In the genomic region with DNA sequence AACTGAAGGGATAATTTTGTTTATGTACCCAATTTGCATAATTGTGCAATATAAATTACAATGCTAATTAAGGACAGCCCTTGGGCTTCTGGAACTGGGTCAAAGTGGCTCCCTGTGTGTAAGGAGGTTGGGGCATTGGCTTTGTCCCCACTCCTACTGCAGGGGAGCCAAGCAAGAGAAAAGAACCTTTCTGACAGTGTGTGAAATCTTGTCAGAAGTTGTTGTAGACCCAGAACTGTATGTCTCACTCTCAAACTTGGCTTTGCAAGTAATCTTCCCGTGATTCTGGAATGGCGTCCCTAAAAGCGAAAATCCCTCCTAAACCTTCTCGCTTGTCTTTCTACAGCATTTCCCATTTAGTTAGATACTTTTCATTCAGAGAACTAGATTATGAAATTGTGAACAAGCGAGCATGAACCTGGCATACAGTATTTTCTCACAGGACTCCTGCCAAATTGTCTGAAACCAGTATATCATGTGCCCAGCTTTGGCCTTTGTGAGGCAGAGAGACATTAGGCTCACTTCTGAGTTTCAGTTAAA, we compare ENCODE assay signal across 11 mouse cellular contexts.
DNase-seq lines count a peak whose midpoint lies in the region; ATAC-seq and TF ChIP-seq lines count a peak whose summit lies in the region.
"Had no signal": no experiment of that assay in that cellular context is flagged by ENCODE, and none has a peak within 500 bp of the region (broad histone marks: within the 10 kb centered on the region; RNA-seq: fewer than 3 reads in every experiment).

No protein-coding gene starts in this region.

- H3K4me3 ChIP-seq in kidney, adult 2 months (ENCODE audit: insufficient read depth, low read depth, low read length) = no peak overlapping the region
- no peak overlapping the region for H3K4me3 ChIP-seq in forebrain, embryonic 14.5 days (ENCODE audit: low read depth, low read length)
- H3K4me3 ChIP-seq in thymus, adult 2 months (ENCODE audit: control insufficient read depth, insufficient read depth, low read length) = no peak overlapping the region

- H3K27me3 ChIP-seq in kidney, adult 2 months (replicated peaks; ENCODE audit: control insufficient read depth, insufficient read depth, low read length) = no peaks in the 10 kb centered on the region
- H3K27me3 ChIP-seq in forebrain, embryonic 14.5 days (replicated peaks; ENCODE audit: control insufficient read depth, insufficient read depth, low read length) = no peaks in the 10 kb centered on the region
- H3K27me3 ChIP-seq in thymus, adult 2 months (ENCODE audit: control insufficient read depth, insufficient read depth, low read length) = no peaks in the 10 kb centered on the region
- H3K27me3 ChIP-seq: CH12.LX had no signal

- WGBS in kidney, adult 2 months = 86% methylated on average over 5 of the region's 5 CpGs
- 34% methylated on average over 5 of the region's 5 CpGs for WGBS in forebrain, embryonic 14.5 days
- 92% methylated on average over 5 of the region's 5 CpGs for WGBS in thymus, adult 2 months

- no peaks in the 10 kb centered on the region for H3K36me3 ChIP-seq in kidney, adult 2 months (ENCODE audit: control insufficient read depth, insufficient read depth, low read length)
- H3K36me3 ChIP-seq in forebrain, embryonic 14.5 days (ENCODE audit: control insufficient read depth, insufficient read depth, low read length) = no peaks in the 10 kb centered on the region
- H3K36me3 ChIP-seq in thymus, adult 2 months (ENCODE audit: control insufficient read depth, insufficient read depth, low read length) = no peaks in the 10 kb centered on the region

- no peak for TF ChIP-seq POLR2A in kidney, adult 2 months (IDR thresholded peaks at IDR 0.05; ENCODE audit: low read depth, low read length)
- TF ChIP-seq POLR2A in thymus, adult 2 months (IDR thresholded peaks at IDR 0.05; ENCODE audit: control insufficient read depth, extremely low read depth, insufficient read depth, low read length, poor library complexity) = no peak

- H3K27ac ChIP-seq in kidney, adult 2 months (ENCODE audit: insufficient read depth, low read depth, low read length) = no peak overlapping the region
- peak overlapping the region; percentile 76 for H3K27ac ChIP-seq in forebrain, embryonic 14.5 days (ENCODE audit: low read depth, low read length)
- no peak overlapping the region for H3K27ac ChIP-seq in thymus, adult 2 months (ENCODE audit: control insufficient read depth, insufficient read depth, low read length)

- peak; percentile 95 for ATAC-seq in forebrain, embryonic 14.5 days
- ATAC-seq: lung, postnatal 0 days had no signal

- DNase-seq in kidney, adult 2 months = peak; percentile 30
- no peak for DNase-seq in kidney, postnatal 10 days
- peak; percentile 54 for DNase-seq in Muller cell, postnatal 12 days (ENCODE audit: inconsistent ontology term)
- DNase-seq in cerebellum, adult 11 months = peak; percentile 23
- peak; percentile 94 for DNase-seq in forebrain, embryonic 14.5 days (ENCODE audit: low spot score)
- no peak for DNase-seq in thymus, adult 2 months
- no peak for DNase-seq in c-Kit-positive CD71-positive TER-119-positive erythroid progenitor cells, embryonic 14.5 days (ENCODE audit: low spot score)
- no peak for DNase-seq in layer of hippocampus, adult 11-12 months (ENCODE audit: low spot score)
- DNase-seq: gastrocnemius, postnatal 25 days had no signal

- no peaks in the 10 kb centered on the region for H3K4me1 ChIP-seq in kidney, adult 2 months (ENCODE audit: control insufficient read depth, insufficient read depth, low read length)
- H3K4me1 ChIP-seq in forebrain, embryonic 14.5 days (ENCODE audit: control insufficient read depth, insufficient read depth, low read length) = peaks cover 18% of the 10 kb centered on the region
- no peaks in the 10 kb centered on the region for H3K4me1 ChIP-seq in thymus, adult 2 months (replicated peaks; ENCODE audit: control insufficient read depth, insufficient read depth, low read length)

- H3K4me2 ChIP-seq in forebrain, embryonic 14.5 days (ENCODE audit: low read length) = 0 out of 2 replicates have a peak overlapping the region, but pooled peaks have one; percentile 12

- no peak for TF ChIP-seq CTCF in kidney, adult 2 months (conservative IDR thresholded peaks at IDR 0.05; ENCODE audit: insufficient read depth, insufficient read length, low read depth, low read length)
- TF ChIP-seq CTCF in thymus, adult 2 months (IDR thresholded peaks at IDR 0.05; ENCODE audit: borderline replicate concordance, control insufficient read depth, extremely low read depth, insufficient read depth, low read length, poor library complexity) = no peak

- H3K9me3 ChIP-seq in forebrain, embryonic 14.5 days (replicated peaks; ENCODE audit: control insufficient read depth, low read length) = no peaks in the 10 kb centered on the region

- H3K9ac ChIP-seq in forebrain, embryonic 14.5 days (ENCODE audit: low read length) = no peak overlapping the region

Comparison
In these comparisons a context has a peak if more than half of its experiments do, and no peak if none do; other contexts are left out.
1. DNase-seq: peak in kidney, adult 2 months (single experiment), Muller cell, postnatal 12 days (single experiment), cerebellum, adult 11 months (single experiment) and forebrain, embryonic 14.5 days (single experiment); none in kidney, postnatal 10 days (single experiment), thymus, adult 2 months (single experiment), c-Kit-positive CD71-positive TER-119-positive erythroid progenitor cells, embryonic 14.5 days (single experiment) and layer of hippocampus, adult 11-12 months (single experiment).